Mouse (Mus musculus): ENCODE measurements around the gene Braf. TPM values are rescaled to one million over a fixed set of nuclear protein-coding genes. Genes with fewer than 3 reads are reported as not detected.

Braf gene
- polyA plus RNA-seq, 1 experiment from 2014 or later = 11.4 TPM

GRCm38 (mm10) chr6:39604565-39604964 is 120.7 kb downstream of the Braf start:
- peaks cover 13% of the 10 kb centered on the region for H3K36me3 ChIP-seq (ENCODE audit: control insufficient read depth, insufficient read depth, low read length)
- no peak overlapping the region for H3K27ac ChIP-seq (ENCODE audit: low read depth, low read length)
- 82% methylated on average over 5 of the region's 5 CpGs for WGBS (ENCODE audit: insufficient replicate concordance)
- no peak for ATAC-seq (replicated peaks; ENCODE audit: insufficient number of reproducible peaks, low FRiP score, low TSS enrichment)
- H3K4me1 ChIP-seq (ENCODE audit: control insufficient read depth, insufficient read depth, low read length) = peaks cover 9% of the 10 kb centered on the region
- no peak overlapping the region for H3K4me2 ChIP-seq
- no peaks in the 10 kb centered on the region for H3K9me3 ChIP-seq (replicated peaks; ENCODE audit: control insufficient read depth, low read length)
- no peak overlapping the region for H3K9ac ChIP-seq (ENCODE audit: low read depth, low read length)
- no peak overlapping the region for H3K4me3 ChIP-seq (ENCODE audit: low read depth, low read length)
- H3K27me3 ChIP-seq (ENCODE audit: control insufficient read depth, insufficient read depth, low read length) = no peaks in the 10 kb centered on the region

GRCm38 (mm10) chr6:39601828-39602227 is 123.4 kb downstream of the Braf start:
- 77% methylated on average over 3 of the region's 3 CpGs for WGBS (ENCODE audit: insufficient replicate concordance)
- H3K27ac ChIP-seq (ENCODE audit: low read depth, low read length) = no peak overlapping the region
- H3K27me3 ChIP-seq (ENCODE audit: control insufficient read depth, insufficient read depth, low read length) = no peaks in the 10 kb centered on the region
- ATAC-seq (replicated peaks; ENCODE audit: insufficient number of reproducible peaks, low FRiP score, low TSS enrichment) = no peak
- no peak overlapping the region for H3K4me3 ChIP-seq (ENCODE audit: low read depth, low read length)
- H3K9ac ChIP-seq (ENCODE audit: low read depth, low read length) = no peak overlapping the region
- no peak overlapping the region for H3K4me2 ChIP-seq
- H3K9me3 ChIP-seq (replicated peaks; ENCODE audit: control insufficient read depth, low read length) = no peaks in the 10 kb centered on the region
- peaks cover 8% of the 10 kb centered on the region for H3K4me1 ChIP-seq (ENCODE audit: control insufficient read depth, insufficient read depth, low read length)
- peaks cover 26% of the 10 kb centered on the region for H3K36me3 ChIP-seq (ENCODE audit: control insufficient read depth, insufficient read depth, low read length)

- WGBS (ENCODE audit: insufficient replicate concordance) = 96% methylated on average over 3 of the region's 3 CpGs
Observed at GRCm38 (mm10) chr6:39600851-39601250, 124.4 kb downstream of the Braf start.

GRCm38 (mm10) chr6:39592401-39593214 is 132.7 kb downstream of the Braf start, which contains the start of gene Ndufb2:
Ndufb2 (plus strand) TSS chr6:39592574.
- under 1% methylated on average over 56 of the region's 56 CpGs for WGBS (ENCODE audit: insufficient replicate concordance)
- Histone ChIP-seq H3K27ac (ENCODE audit: low read depth, low read length) (peak within 1 kb of the TSS; percentile 96), H3K4me3 (ENCODE audit: low read depth, low read length) (peak within 1 kb of the TSS; percentile 86), H3K4me1 (ENCODE audit: control insufficient read depth, insufficient read depth, low read length) (no peaks in the 10 kb centered on the region; the same call in 1 of the 2 replicates), H3K27me3 (ENCODE audit: control insufficient read depth, insufficient read depth, low read length) (no peaks in the 10 kb centered on the region), H3K9ac (ENCODE audit: low read depth, low read length) (peak within 1 kb of the TSS; percentile 93), H3K9me3 (replicated peaks; ENCODE audit: control insufficient read depth, low read length) (no peaks in the 10 kb centered on the region), H3K36me3 (ENCODE audit: control insufficient read depth, insufficient read depth, low read length) (peaks cover 15% of the 10 kb centered on the region), H3K4me2 (peak within 1 kb of the TSS; percentile 86)
- peak; percentile 94 for ATAC-seq (replicated peaks; ENCODE audit: insufficient number of reproducible peaks, low FRiP score, low TSS enrichment)

More at GRCm38 (mm10) chr6:39600851-39601250, 124.4 kb downstream of the Braf start:
- Histone ChIP-seq H3K9me3 (replicated peaks; ENCODE audit: control insufficient read depth, low read length) (no peaks in the 10 kb centered on the region), H3K4me3 (ENCODE audit: low read depth, low read length) (no peak overlapping the region), H3K9ac (ENCODE audit: low read depth, low read length) (no peak overlapping the region), H3K27me3 (ENCODE audit: control insufficient read depth, insufficient read depth, low read length) (no peaks in the 10 kb centered on the region), H3K4me2 (no peak overlapping the region), H3K4me1 (ENCODE audit: control insufficient read depth, insufficient read depth, low read length) (0 out of 2 replicates have a peak, but pooled peaks cover 2% of the 10 kb centered on the region), H3K36me3 (ENCODE audit: control insufficient read depth, insufficient read depth, low read length) (peaks cover 28% of the 10 kb centered on the region), H3K27ac (ENCODE audit: low read depth, low read length) (no peak overlapping the region)
- ATAC-seq (replicated peaks; ENCODE audit: insufficient number of reproducible peaks, low FRiP score, low TSS enrichment) = no peak

GRCm38 (mm10) chr6:39591481-39591880 is 133.8 kb downstream of the Braf start:
- ATAC-seq (replicated peaks; ENCODE audit: insufficient number of reproducible peaks, low FRiP score, low TSS enrichment) = no peak
- 92% methylated on average over 4 of the region's 4 CpGs for WGBS (ENCODE audit: insufficient replicate concordance)
- Histone ChIP-seq H3K9me3 (replicated peaks; ENCODE audit: control insufficient read depth, low read length) (no peaks in the 10 kb centered on the region), H3K4me3 (ENCODE audit: low read depth, low read length) (no peak overlapping the region), H3K4me1 (ENCODE audit: control insufficient read depth, insufficient read depth, low read length) (no peaks in the 10 kb centered on the region; the same call in 1 of the 2 replicates), H3K9ac (ENCODE audit: low read depth, low read length) (no peak overlapping the region), H3K4me2 (no peak overlapping the region; the same call in 1 of the 2 replicates), H3K27ac (ENCODE audit: low read depth, low read length) (no peak overlapping the region), H3K27me3 (ENCODE audit: control insufficient read depth, insufficient read depth, low read length) (no peaks in the 10 kb centered on the region), H3K36me3 (ENCODE audit: control insufficient read depth, insufficient read depth, low read length) (peaks cover 13% of the 10 kb centered on the region; the same call in 1 of the 2 replicates)

- Histone ChIP-seq H3K4me1 (ENCODE audit: control insufficient read depth, insufficient read depth, low read length) (no peaks in the 10 kb centered on the region), H3K9ac (ENCODE audit: low read depth, low read length) (no peak within 1 kb of the TSS), H3K27ac (ENCODE audit: low read depth, low read length) (no peak within 1 kb of the TSS), H3K4me2 (no peak within 1 kb of the TSS), H3K27me3 (ENCODE audit: control insufficient read depth, insufficient read depth, low read length) (no peaks in the 10 kb centered on the region), H3K4me3 (ENCODE audit: low read depth, low read length) (no peak within 1 kb of the TSS), H3K36me3 (ENCODE audit: control insufficient read depth, insufficient read depth, low read length) (peaks cover 12% of the 10 kb centered on the region), H3K9me3 (replicated peaks; ENCODE audit: control insufficient read depth, low read length) (no peaks in the 10 kb centered on the region)
- WGBS (ENCODE audit: insufficient replicate concordance) = 73% methylated on average over 6 of the region's 6 CpGs
- ATAC-seq (replicated peaks; ENCODE audit: insufficient number of reproducible peaks, low FRiP score, low TSS enrichment) = no peak
Observed at GRCm38 (mm10) chr6:39585517-39585916, 139.7 kb downstream of the Braf start, which contains the start of gene Gm42420. Gm42420 (plus strand) TSS chr6:39585753.

GRCm38 (mm10) chr6:39581087-39581784 is 144.0 kb downstream of the Braf start:
- peaks cover 2% of the 10 kb centered on the region for H3K36me3 ChIP-seq (ENCODE audit: control insufficient read depth, insufficient read depth, low read length)
- no peaks in the 10 kb centered on the region for H3K9me3 ChIP-seq (replicated peaks; ENCODE audit: control insufficient read depth, low read length)
- no peak overlapping the region for H3K9ac ChIP-seq (ENCODE audit: low read depth, low read length)
- peak overlapping the region; percentile 6; the same call in 1 of the 2 replicates for H3K4me2 ChIP-seq
- ATAC-seq (replicated peaks; ENCODE audit: insufficient number of reproducible peaks, low FRiP score, low TSS enrichment) = peak; percentile 79
- H3K4me1 ChIP-seq (ENCODE audit: control insufficient read depth, insufficient read depth, low read length) = no peaks in the 10 kb centered on the region
- H3K27me3 ChIP-seq (ENCODE audit: control insufficient read depth, insufficient read depth, low read length) = no peaks in the 10 kb centered on the region
- H3K4me3 ChIP-seq (ENCODE audit: low read depth, low read length) = no peak overlapping the region
- peak overlapping the region; percentile 54; the same call in 1 of the 2 replicates for H3K27ac ChIP-seq (ENCODE audit: low read depth, low read length)
- WGBS (ENCODE audit: insufficient replicate concordance) = 73% methylated on average over 7 of the region's 7 CpGs

- no peak overlapping the region for H3K4me3 ChIP-seq (ENCODE audit: low read depth, low read length)
- no peaks in the 10 kb centered on the region for H3K27me3 ChIP-seq (ENCODE audit: control insufficient read depth, insufficient read depth, low read length)
- WGBS (ENCODE audit: insufficient replicate concordance) = 63% methylated on average over 2 of the region's 2 CpGs
- H3K9me3 ChIP-seq (replicated peaks; ENCODE audit: control insufficient read depth, low read length) = no peaks in the 10 kb centered on the region
- no peak for ATAC-seq (replicated peaks; ENCODE audit: insufficient number of reproducible peaks, low FRiP score, low TSS enrichment)
- H3K27ac ChIP-seq (ENCODE audit: low read depth, low read length) = no peak overlapping the region
- no peak overlapping the region for H3K4me2 ChIP-seq
- no peaks in the 10 kb centered on the region for H3K4me1 ChIP-seq (ENCODE audit: control insufficient read depth, insufficient read depth, low read length)
- H3K36me3 ChIP-seq (ENCODE audit: control insufficient read depth, insufficient read depth, low read length) = peaks cover 2% of the 10 kb centered on the region
- H3K9ac ChIP-seq (ENCODE audit: low read depth, low read length) = no peak overlapping the region
Observed at GRCm38 (mm10) chr6:39580558-39580957, 144.7 kb downstream of the Braf start.

Data from heart, embryonic 11.5 days (tissue).